ENCODE assay signal across 16 mouse cellular contexts in the genomic region with DNA sequence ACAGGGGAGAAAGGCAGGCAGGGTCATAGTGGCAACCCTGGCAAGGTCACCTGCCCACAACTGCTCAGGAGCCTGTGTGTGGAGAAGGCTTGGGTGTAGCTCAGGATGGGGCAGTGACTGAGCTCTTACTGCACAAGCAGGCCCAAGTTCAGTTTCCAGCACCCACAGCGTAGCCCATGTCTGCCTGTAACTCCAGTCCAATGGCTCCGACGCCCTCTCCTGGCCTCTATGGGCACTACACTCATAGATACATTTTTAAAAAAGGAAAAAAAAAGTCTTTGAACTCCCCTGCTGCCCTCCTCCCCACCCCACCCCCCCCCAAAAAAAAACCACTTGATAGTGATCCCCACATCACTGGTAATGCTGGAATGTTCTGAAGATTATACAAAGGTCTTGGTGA. TPM values are rescaled to one million over a fixed set of nuclear protein-coding genes. Genes with fewer than 3 reads are reported as not detected.
DNase-seq lines count a peak whose midpoint lies in the region; ATAC-seq and TF ChIP-seq lines count a peak whose summit lies in the region.
"Had no signal": no experiment of that assay in that cellular context is flagged by ENCODE, and none has a peak within 500 bp of the region (broad histone marks: within the 10 kb centered on the region; RNA-seq: fewer than 3 reads in every experiment).

No protein-coding gene starts in this region.

- no peaks in the 10 kb centered on the region for H3K9me3 ChIP-seq in hindbrain, postnatal 0 days (ENCODE audit: low read length)
- H3K9me3 ChIP-seq in hindbrain, embryonic 14.5 days (ENCODE audit: control insufficient read depth, low read length), result no peaks in the 10 kb centered on the region
- H3K9me3 ChIP-seq in lung, postnatal 0 days (ENCODE audit: low read length), result no peaks in the 10 kb centered on the region
- H3K9me3 ChIP-seq in midbrain, embryonic 13.5 days, result peaks cover 4% of the 10 kb centered on the region; the same call in 1 of the 2 replicates
- H3K9me3 ChIP-seq: forebrain, embryonic 12.5 days; heart, embryonic 13.5 days; lung, embryonic 15.5 days had no signal

- 65% methylated on average over 3 of the region's 3 CpGs for WGBS in hindbrain, postnatal 0 days
- WGBS in hindbrain, embryonic 14.5 days, result 75% methylated on average over 3 of the region's 3 CpGs
- WGBS in lung, postnatal 0 days, result 75% methylated on average over 3 of the region's 3 CpGs
- 81% methylated on average over 3 of the region's 3 CpGs for WGBS in midbrain, embryonic 13.5 days

- no peak overlapping the region for H3K27ac ChIP-seq in hindbrain, postnatal 0 days
- H3K27ac ChIP-seq in hindbrain, embryonic 14.5 days, result no peak overlapping the region
- no peak overlapping the region for H3K27ac ChIP-seq in lung, postnatal 0 days (ENCODE audit: low read length)
- H3K27ac ChIP-seq in midbrain, embryonic 13.5 days, result no peak overlapping the region
- H3K27ac ChIP-seq: forebrain, embryonic 12.5 days; heart, embryonic 13.5 days; limb, embryonic 13.5 days; lung, embryonic 15.5 days had no signal

- no peak for ATAC-seq in hindbrain, postnatal 0 days
- ATAC-seq in hindbrain, embryonic 14.5 days (ENCODE audit: low FRiP score), result no peak
- no peak for ATAC-seq in lung, postnatal 0 days
- ATAC-seq in midbrain, embryonic 13.5 days, result no peak

- no peaks in the 10 kb centered on the region for H3K4me1 ChIP-seq in hindbrain, postnatal 0 days (ENCODE audit: insufficient read depth, low read length)
- no peaks in the 10 kb centered on the region for H3K4me1 ChIP-seq in hindbrain, embryonic 14.5 days (replicated peaks; ENCODE audit: control insufficient read depth, insufficient read depth, low read length)
- no peaks in the 10 kb centered on the region for H3K4me1 ChIP-seq in lung, postnatal 0 days (ENCODE audit: insufficient read depth, low read depth, low read length)
- H3K4me1 ChIP-seq in midbrain, embryonic 13.5 days (replicated peaks), result no peaks in the 10 kb centered on the region
- H3K4me1 ChIP-seq: forebrain, embryonic 12.5 days; heart, embryonic 13.5 days; limb, embryonic 13.5 days; lung, embryonic 15.5 days had no signal

- peaks cover 85% of the 10 kb centered on the region for H3K36me3 ChIP-seq in hindbrain, postnatal 0 days (ENCODE audit: insufficient read depth, low read length)
- H3K36me3 ChIP-seq in hindbrain, embryonic 14.5 days (replicated peaks; ENCODE audit: control insufficient read depth, insufficient read depth), result peaks cover 90% of the 10 kb centered on the region
- H3K36me3 ChIP-seq in lung, postnatal 0 days (ENCODE audit: insufficient read depth, low read length), result peaks cover 60% of the 10 kb centered on the region
- peaks cover 16% of the 10 kb centered on the region for H3K36me3 ChIP-seq in splenic B cell, adult 2 months (ENCODE audit: control insufficient read depth, insufficient read depth, low read length, poor library complexity, severe bottlenecking)
- H3K36me3 ChIP-seq in midbrain, embryonic 13.5 days, result peaks cover 92% of the 10 kb centered on the region

- no peak overlapping the region for H3K9ac ChIP-seq in hindbrain, postnatal 0 days (replicated peaks; ENCODE audit: low read length)
- no peak overlapping the region for H3K9ac ChIP-seq in hindbrain, embryonic 14.5 days
- H3K9ac ChIP-seq in lung, postnatal 0 days (replicated peaks; ENCODE audit: low read depth), result no peak overlapping the region
- H3K9ac ChIP-seq in midbrain, embryonic 13.5 days (replicated peaks), result no peak overlapping the region
- H3K9ac ChIP-seq: forebrain, embryonic 12.5 days; heart, embryonic 13.5 days; limb, embryonic 13.5 days; lung, embryonic 15.5 days had no signal

- H3K4me2 ChIP-seq in hindbrain, postnatal 0 days (ENCODE audit: low read depth, low read length), result no peak overlapping the region
- no peak overlapping the region for H3K4me2 ChIP-seq in hindbrain, embryonic 14.5 days (replicated peaks)
- H3K4me2 ChIP-seq in lung, postnatal 0 days (replicated peaks; ENCODE audit: low read depth, low read length), result no peak overlapping the region
- no peak overlapping the region for H3K4me2 ChIP-seq in midbrain, embryonic 13.5 days (replicated peaks)
- H3K4me2 ChIP-seq: forebrain, embryonic 12.5 days; heart, embryonic 13.5 days; limb, embryonic 13.5 days; lung, embryonic 15.5 days had no signal

- no peak for DNase-seq in hindbrain, postnatal 0 days (ENCODE audit: low spot score)
- DNase-seq in hindbrain, embryonic 14.5 days (ENCODE audit: low spot score), result no peak
- no peak for DNase-seq in lung, postnatal 0 days (ENCODE audit: low spot score)
- no peak for DNase-seq in lung, adult 18-20 months
- DNase-seq in R1 (ENCODE audit: low read depth, low spot score), result peak; percentile 45
- DNase-seq in splenic B cell, adult 2 months (ENCODE audit: low read depth, low spot score), result peak; percentile 25
- no peak for DNase-seq in MN1 (ENCODE audit: low spot score)
- DNase-seq: adrenal gland, postnatal 25 days; cerebellum, adult 9-11 months; midbrain, embryonic 14.5 days; right cerebral cortex, adult 18-20 months had no signal

- no peak for TF ChIP-seq EP300 in lung, postnatal 0 days (IDR thresholded peaks at IDR 0.05)

- no peak overlapping the region for H3K4me3 ChIP-seq in hindbrain, postnatal 0 days (ENCODE audit: low read length)
- no peak overlapping the region for H3K4me3 ChIP-seq in hindbrain, embryonic 14.5 days (replicated peaks; ENCODE audit: low read length)
- H3K4me3 ChIP-seq in lung, postnatal 0 days (ENCODE audit: low read depth, low read length), result no peak overlapping the region
- no peak overlapping the region for H3K4me3 ChIP-seq in midbrain, embryonic 13.5 days (replicated peaks)
- H3K4me3 ChIP-seq: forebrain, embryonic 12.5 days; heart, embryonic 13.5 days; limb, embryonic 13.5 days; lung, embryonic 15.5 days had no signal

- no peaks in the 10 kb centered on the region for H3K27me3 ChIP-seq in hindbrain, postnatal 0 days (ENCODE audit: insufficient read depth, low read length)
- H3K27me3 ChIP-seq in hindbrain, embryonic 14.5 days (ENCODE audit: control insufficient read depth, insufficient read depth, low read length), result no peaks in the 10 kb centered on the region
- no peaks in the 10 kb centered on the region for H3K27me3 ChIP-seq in lung, postnatal 0 days (replicated peaks; ENCODE audit: insufficient read depth, low read length)
- H3K27me3 ChIP-seq in splenic B cell, adult 2 months (ENCODE audit: control insufficient read depth, insufficient read depth, low read length, poor library complexity, severe bottlenecking), result no peaks in the 10 kb centered on the region
- no peaks in the 10 kb centered on the region for H3K27me3 ChIP-seq in midbrain, embryonic 13.5 days
- H3K27me3 ChIP-seq: forebrain, embryonic 12.5 days; heart, embryonic 13.5 days; limb, embryonic 13.5 days; lung, embryonic 15.5 days had no signal

- 0 out of 2 replicates have a peak, but pooled peaks have one; percentile 14 for TF ChIP-seq CTCF in hindbrain, postnatal 0 days (IDR thresholded peaks at IDR 0.05; ENCODE audit: low read depth)
- TF ChIP-seq CTCF in lung, postnatal 0 days (IDR thresholded peaks at IDR 0.05), result 0 out of 2 replicates have a peak, but pooled peaks have one; percentile 32

RNA-seq across cellular contexts. Expression of gene Dpp9, which starts 17.1 kb away (rescaled TPM):
- 30.3 and 31.3 TPM in 2 replicates for total RNA-seq in hindbrain, postnatal 0 days (2014; rRNA removed)
- 18.9 and 19.0 TPM in 2 replicates for polyA plus RNA-seq in hindbrain, postnatal 0 days (2015; fragmentation: Nextera tagmentation; extraction: Ambion mirVana)
- polyA plus RNA-seq in hindbrain, embryonic 14.5 days (2014; fragmentation: Nextera tagmentation; extraction: Ambion mirVana), result 23.4 and 26.2 TPM in 2 replicates
- polyA plus RNA-seq in lung, postnatal 0 days (2015; fragmentation: Nextera tagmentation; extraction: Ambion mirVana), result 25.7 and 30.3 TPM in 2 replicates
- 26.6 and 29.3 TPM in 2 replicates for polyA plus RNA-seq in midbrain, embryonic 13.5 days (2015; fragmentation: Nextera tagmentation; extraction: Ambion mirVana)

RNA-seq across cellular contexts. Expression of gene Mydgf, which starts 17.9 kb away (rescaled TPM):
- 58.1 and 59.0 TPM in 2 replicates for total RNA-seq in hindbrain, postnatal 0 days (2014; rRNA removed)
- 86.6 and 86.9 TPM in 2 replicates for polyA plus RNA-seq in hindbrain, postnatal 0 days (2015; fragmentation: Nextera tagmentation; extraction: Ambion mirVana)
- polyA plus RNA-seq in hindbrain, embryonic 14.5 days (2014; fragmentation: Nextera tagmentation; extraction: Ambion mirVana), result 67.8 and 70.8 TPM in 2 replicates
- 67.2 and 71.2 TPM in 2 replicates for polyA plus RNA-seq in lung, postnatal 0 days (2015; fragmentation: Nextera tagmentation; extraction: Ambion mirVana)
- polyA plus RNA-seq in midbrain, embryonic 13.5 days (2015; fragmentation: Nextera tagmentation; extraction: Ambion mirVana), result 64.6 and 68.4 TPM in 2 replicates

RNA-seq across cellular contexts. Expression of gene Tnfaip8l1, which starts 39.4 kb away (rescaled TPM):
- total RNA-seq in hindbrain, postnatal 0 days (2014; rRNA removed), result 14.4 and 17.8 TPM in 2 replicates
- 6.9 and 7.1 TPM in 2 replicates for polyA plus RNA-seq in hindbrain, postnatal 0 days (2015; fragmentation: Nextera tagmentation; extraction: Ambion mirVana)
- polyA plus RNA-seq in hindbrain, embryonic 14.5 days (2014; fragmentation: Nextera tagmentation; extraction: Ambion mirVana), result 8.4 and 9.9 TPM in 2 replicates
- polyA plus RNA-seq in lung, postnatal 0 days (2015; fragmentation: Nextera tagmentation; extraction: Ambion mirVana), result 4.7 and 5.6 TPM in 2 replicates
- 8.2 and 8.7 TPM in 2 replicates for polyA plus RNA-seq in midbrain, embryonic 13.5 days (2015; fragmentation: Nextera tagmentation; extraction: Ambion mirVana)

RNA-seq across cellular contexts. Expression of gene Fem1a, which starts 55.0 kb away (rescaled TPM):
- total RNA-seq in hindbrain, postnatal 0 days (2014; rRNA removed), result 47.0 and 49.2 TPM in 2 replicates
- polyA plus RNA-seq in hindbrain, postnatal 0 days (2015; fragmentation: Nextera tagmentation; extraction: Ambion mirVana), result 15.1 and 15.7 TPM in 2 replicates
- polyA plus RNA-seq in hindbrain, embryonic 14.5 days (2014; fragmentation: Nextera tagmentation; extraction: Ambion mirVana), result 21.0 and 21.8 TPM in 2 replicates
- polyA plus RNA-seq in lung, postnatal 0 days (2015; fragmentation: Nextera tagmentation; extraction: Ambion mirVana), result 8.2 and 8.4 TPM in 2 replicates
- 18.1 and 19.4 TPM in 2 replicates for polyA plus RNA-seq in midbrain, embryonic 13.5 days (2015; fragmentation: Nextera tagmentation; extraction: Ambion mirVana)

Comparison
In these comparisons a context has a peak if more than half of its experiments do, and no peak if none do; other contexts are left out.
1. DNase-seq: peak in R1 (single experiment) and splenic B cell, adult 2 months (single experiment); none in hindbrain, postnatal 0 days (single experiment), hindbrain, embryonic 14.5 days (single experiment), lung, postnatal 0 days (single experiment), lung, adult 18-20 months (0 of 2) and MN1 (single experiment).